Mouse (Mus musculus) intestine, embryonic 15.5 days (tissue): Measurements from ENCODE around the gene Tbl3. TPM values are rescaled to one million over a fixed set of nuclear protein-coding genes. Genes with fewer than 3 reads are reported as not detected.
A peak's percentile ranks its signal among the peaks of the same experiment; 100 is the strongest.

Source experiments
- ATAC-seq: fragments of 200-750 bp; cut with Nextera tagmentation; 2 replicates; pipeline ENCODE4 v1.8.0; 2017; ENCODE audit warnings: moderate TSS enrichment, moderate library complexity
- H3K27ac ChIP-seq: fragments of 300-500 bp; sonication (generic); 2 replicates; pipeline ENCODE4 v1.5.1; 2015; ENCODE audit warnings: mild to moderate bottlenecking, inconsistent platforms
- H3K27me3 ChIP-seq: fragments of 300-500 bp; sonication (generic); replicated peaks from 2 replicates; pipeline ENCODE4 v1.6.1; 2015; ENCODE audit warnings: inconsistent platforms
- H3K36me3 ChIP-seq: fragments of 300-500 bp; sonication (generic); 2 replicates; pipeline ENCODE4 v1.6.1; 2015; ENCODE audit warnings: inconsistent platforms
- H3K4me1 ChIP-seq: fragments of 300-500 bp; sonication (generic); replicated peaks from 2 replicates; pipeline ENCODE4 v1.6.1; 2015; ENCODE audit warnings: inconsistent platforms
- H3K4me2 ChIP-seq: fragments of 300-500 bp; sonication (generic); replicated peaks from 2 replicates; pipeline ENCODE4 v1.6.1; 2015; ENCODE audit warnings: mild to moderate bottlenecking, inconsistent platforms
- H3K4me3 ChIP-seq: fragments of 300-500 bp; sonication (generic); replicated peaks from 2 replicates; pipeline ENCODE4 v1.5.1; 2015; ENCODE audit warnings: inconsistent platforms
- H3K9ac ChIP-seq: fragments of 300-500 bp; sonication (generic); 2 replicates; pipeline ENCODE4 v1.6.1; 2015; ENCODE audit warnings: inconsistent platforms
- H3K9me3 ChIP-seq: fragments of 300-500 bp; sonication (generic); 2 replicates; pipeline ENCODE4 v1.6.1; 2016; ENCODE audit warnings: inconsistent platforms
- WGBS: fragments of 180-500 bp; shearing (Covaris S2); methylation state at CpG from one replicate; pipeline ENCODE4 v1.1.7; 2015; 5-methylcytosine and 5-hydroxymethylcytosine counted together
- polyA plus RNA-seq: library from polyadenylated mRNA; unstranded; fragments of >200 nt; fragmentation: Nextera tagmentation; extraction: Ambion mirVana; gene quantifications from 2 replicates; pipeline ENCODE4 v1.2.1, GENCODE M21; 2015

The Tbl3 gene
- polyA plus RNA-seq, 1 experiment from 2014 or later: 67.3 TPM

DNA sequence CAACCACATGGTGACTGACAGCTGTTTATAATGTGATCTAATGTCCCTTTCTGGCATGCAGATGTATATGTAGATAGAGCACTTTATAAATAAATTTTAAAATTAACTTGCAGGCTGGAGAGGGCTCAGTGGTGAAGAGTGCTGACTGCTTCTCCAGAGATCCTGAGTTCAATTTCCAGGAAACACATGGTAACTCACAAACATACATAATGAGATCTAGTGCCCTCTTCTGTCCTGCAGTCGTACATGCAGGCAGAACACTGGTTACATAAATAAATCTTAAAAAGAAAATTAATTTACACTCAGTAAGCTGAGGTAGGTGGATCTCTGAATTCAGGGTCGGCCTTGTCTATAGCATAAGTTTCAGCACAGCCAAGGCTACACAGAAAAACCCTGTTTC is 1.2 kb upstream of the Tbl3 start:
- Histone ChIP-seq H3K9ac (no peak overlapping the region), H3K4me1 (peaks cover 6% of the 10 kb centered on the region; the same call in 1 of the 2 replicates), H3K4me2 (no peak overlapping the region; the same call in 1 of the 2 replicates), H3K9me3 (no peaks in the 10 kb centered on the region), H3K36me3 (peaks cover 8% of the 10 kb centered on the region), H3K27me3 (no peaks in the 10 kb centered on the region), H3K27ac (no peak overlapping the region), H3K4me3 (no peak overlapping the region)
- ATAC-seq: no peak
- WGBS: 34% methylated on average over 2 of the region's 2 CpGs

DNA sequence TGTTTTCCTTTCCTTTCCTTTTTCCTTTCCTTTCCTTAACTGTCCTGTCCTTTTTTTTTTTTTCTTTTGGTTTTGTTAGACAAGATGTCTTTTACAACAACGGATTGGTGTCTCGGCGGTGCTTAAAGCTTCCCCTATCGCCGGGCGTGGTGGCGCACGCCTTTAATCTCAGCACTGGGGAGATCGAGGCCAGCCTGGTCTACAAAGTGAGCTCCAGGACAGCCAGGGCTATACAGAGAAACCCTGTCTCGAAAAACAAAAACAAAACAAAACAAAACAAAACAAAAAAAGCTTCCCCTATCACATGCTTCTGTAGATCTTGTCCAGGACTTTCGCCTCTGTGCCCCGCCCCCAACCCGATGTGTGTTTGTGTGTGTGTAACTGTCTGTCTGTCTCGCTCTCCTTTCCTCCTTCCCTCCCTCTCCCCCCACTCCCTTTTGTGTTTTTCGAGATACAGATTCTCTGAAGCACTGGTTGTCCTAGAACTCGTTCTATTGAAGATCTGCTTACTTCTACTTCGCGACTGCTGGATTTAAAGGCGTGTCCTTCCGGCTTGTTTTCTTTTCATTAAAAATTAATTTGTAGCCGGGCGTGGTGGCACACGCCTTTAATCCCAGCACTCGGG is 453 bp upstream of the Tbl3 start:
- ATAC-seq: peak; percentile 71
- WGBS: 3% methylated on average over 24 of the region's 24 CpGs
- H3K27ac ChIP-seq: peak overlapping the region; percentile 83

DNA sequence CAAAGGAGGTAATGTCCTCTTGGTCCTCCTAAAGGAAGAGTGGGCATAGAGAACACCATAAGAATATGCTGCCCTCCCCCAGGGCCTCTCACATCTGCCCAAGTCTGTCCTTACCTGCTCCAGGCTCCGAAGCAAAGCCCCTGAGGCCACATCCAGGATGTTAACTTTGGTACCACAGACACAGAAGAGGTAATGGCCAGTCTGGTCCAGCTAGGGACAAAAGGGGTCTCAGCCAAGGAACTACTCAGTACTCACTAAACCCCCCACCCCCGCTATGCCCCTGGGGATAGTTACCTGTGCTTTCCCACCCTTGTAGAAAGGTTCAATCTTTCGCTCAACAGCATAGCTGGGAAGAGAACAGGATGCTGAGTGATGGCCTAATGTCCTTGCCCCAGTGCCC is 1.6 kb downstream of the Tbl3 start:
- no peak for ATAC-seq
- peaks cover 24% of the 10 kb centered on the region for H3K36me3 ChIP-seq
- peaks cover 6% of the 10 kb centered on the region; the same call in 1 of the 2 replicates for H3K4me1 ChIP-seq
- WGBS: 90% methylated on average over 3 of the region's 3 CpGs
- no peaks in the 10 kb centered on the region for H3K27me3 ChIP-seq
- H3K4me3 ChIP-seq: no peak overlapping the region
- no peak overlapping the region for H3K9ac ChIP-seq
- H3K27ac ChIP-seq: no peak overlapping the region
- H3K4me2 ChIP-seq: no peak overlapping the region
- no peaks in the 10 kb centered on the region for H3K9me3 ChIP-seq

More for the DNA sequence above, 453 bp upstream of the Tbl3 start:
- H3K4me2 ChIP-seq: peak overlapping the region; percentile 81
- peaks cover 8% of the 10 kb centered on the region for H3K36me3 ChIP-seq
- H3K9ac ChIP-seq: peak overlapping the region; percentile 77
- peak overlapping the region; percentile 80 for H3K4me3 ChIP-seq
- H3K27me3 ChIP-seq: no peaks in the 10 kb centered on the region
- peaks cover 6% of the 10 kb centered on the region; the same call in 1 of the 2 replicates for H3K4me1 ChIP-seq
- no peaks in the 10 kb centered on the region for H3K9me3 ChIP-seq

DNA sequence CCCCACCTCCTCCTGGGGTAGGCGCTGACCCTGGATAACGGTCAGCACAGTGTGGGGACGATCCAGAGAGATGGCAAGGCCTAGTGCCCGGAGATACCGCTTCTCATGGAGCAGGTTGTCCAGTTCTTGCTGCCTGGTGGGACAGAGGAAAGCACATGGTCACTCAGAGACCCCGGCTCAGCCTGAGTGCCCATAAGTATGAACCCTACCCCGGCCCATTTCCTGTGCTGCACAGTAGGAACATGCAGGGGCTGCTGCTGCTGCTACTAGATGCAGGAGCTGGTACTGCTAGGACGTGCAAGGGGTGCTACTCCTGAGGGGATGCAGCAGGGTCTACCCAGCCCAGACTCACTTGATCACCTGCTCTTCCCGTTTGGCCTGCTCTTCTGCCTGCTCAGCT is 6.2 kb downstream of the Tbl3 start:
- ATAC-seq: no peak
- Histone ChIP-seq H3K27me3 (no peaks in the 10 kb centered on the region), H3K36me3 (peaks cover 35% of the 10 kb centered on the region), H3K27ac (no peak overlapping the region), H3K9ac (no peak overlapping the region), H3K4me2 (no peak overlapping the region), H3K4me3 (no peak overlapping the region), H3K4me1 (peaks cover 22% of the 10 kb centered on the region), H3K9me3 (no peaks in the 10 kb centered on the region)
- 86% methylated on average over 9 of the region's 9 CpGs for WGBS

DNA sequence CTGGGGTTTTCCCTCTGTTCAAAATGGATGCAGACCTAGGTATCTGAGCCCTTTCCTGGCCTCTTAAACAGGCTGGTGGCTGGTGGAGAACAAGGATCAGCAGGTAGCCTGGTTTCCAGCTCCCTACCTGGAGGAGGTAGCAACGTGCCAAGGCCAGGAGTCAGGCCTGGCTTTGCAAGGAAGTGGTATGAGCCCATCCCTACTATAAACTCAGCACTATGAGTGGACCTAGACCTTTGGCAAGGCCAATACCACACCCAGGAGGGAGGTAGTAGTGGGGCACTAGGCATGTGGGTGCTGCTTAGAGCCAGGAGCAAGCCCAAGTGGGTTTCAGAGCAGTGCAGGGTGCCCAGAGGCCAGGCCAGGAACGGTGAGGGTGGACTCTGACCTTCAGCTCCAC is 8.0 kb downstream of the Tbl3 start:
- Histone ChIP-seq H3K9me3 (no peaks in the 10 kb centered on the region), H3K27ac (peak overlapping the region; percentile 22; the same call in 1 of the 2 replicates), H3K36me3 (peaks cover 34% of the 10 kb centered on the region), H3K4me3 (no peak overlapping the region), H3K4me1 (peaks cover 26% of the 10 kb centered on the region), H3K4me2 (peak overlapping the region; percentile 35), H3K9ac (no peak overlapping the region), H3K27me3 (no peaks in the 10 kb centered on the region)
- WGBS: 59% methylated on average over 2 of the region's 2 CpGs
- peak; percentile 24; the same call in 1 of the 2 replicates for ATAC-seq

DNA sequence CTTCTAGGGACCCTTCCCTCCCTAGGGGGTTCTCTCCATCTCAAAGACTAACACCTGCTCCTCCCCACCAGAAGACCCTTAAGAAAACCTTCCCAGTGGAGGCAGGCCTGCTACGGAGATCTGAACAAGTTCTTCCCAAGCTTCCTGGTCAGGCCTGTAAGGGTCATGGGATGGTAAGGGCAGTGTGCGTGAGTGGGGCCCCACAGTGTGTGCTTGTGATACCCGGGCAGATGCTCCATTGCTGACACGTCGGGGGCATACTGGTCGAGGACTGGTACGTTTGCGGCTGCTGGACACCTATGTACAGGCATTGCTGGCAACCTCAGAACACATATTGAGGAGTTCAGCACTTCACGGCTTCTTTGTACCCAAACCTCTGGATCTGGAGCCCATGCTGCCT is 8.7 kb downstream of the Tbl3 start:
- Histone ChIP-seq H3K4me2 (peak overlapping the region; percentile 35), H3K9ac (0 out of 2 replicates have a peak overlapping the region, but pooled peaks have one; percentile 6), H3K27me3 (no peaks in the 10 kb centered on the region), H3K27ac (peak overlapping the region; percentile 45), H3K36me3 (peaks cover 26% of the 10 kb centered on the region), H3K4me3 (no peak overlapping the region), H3K4me1 (peaks cover 26% of the 10 kb centered on the region), H3K9me3 (no peaks in the 10 kb centered on the region)
- 73% methylated on average over 9 of the region's 9 CpGs for WGBS
- no peak for ATAC-seq

DNA sequence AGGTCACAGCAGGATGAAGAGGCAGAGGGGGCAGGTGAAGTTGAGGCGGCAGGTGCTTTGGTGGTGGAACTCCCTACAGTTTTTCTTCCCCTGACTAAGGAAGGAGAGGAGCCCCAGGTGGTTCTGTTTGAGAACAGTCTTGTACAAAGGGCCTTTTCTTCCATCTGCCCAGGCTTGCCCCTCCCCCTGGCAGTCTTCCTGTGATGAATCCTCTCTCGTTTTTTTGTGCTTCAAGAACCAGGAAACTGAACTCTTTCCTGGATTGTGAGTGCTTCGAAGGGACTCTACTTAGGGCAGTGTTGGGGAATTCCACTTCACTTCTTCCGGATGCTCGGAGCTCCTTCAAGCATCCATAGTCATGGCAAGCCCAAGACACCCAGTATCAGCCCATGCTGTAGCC is 9.5 kb downstream of the Tbl3 start:
- H3K36me3 ChIP-seq: peaks cover 26% of the 10 kb centered on the region
- 0 out of 2 replicates have a peak overlapping the region, but pooled peaks have one; percentile 6 for H3K9ac ChIP-seq
- H3K9me3 ChIP-seq: no peaks in the 10 kb centered on the region
- 22% methylated on average over 5 of the region's 5 CpGs for WGBS
- no peak overlapping the region for H3K4me3 ChIP-seq
- peak overlapping the region; percentile 45 for H3K27ac ChIP-seq
- H3K4me2 ChIP-seq: peak overlapping the region; percentile 35
- no peaks in the 10 kb centered on the region for H3K27me3 ChIP-seq
- H3K4me1 ChIP-seq: peaks cover 26% of the 10 kb centered on the region
- ATAC-seq: peak; percentile 16

DNA sequence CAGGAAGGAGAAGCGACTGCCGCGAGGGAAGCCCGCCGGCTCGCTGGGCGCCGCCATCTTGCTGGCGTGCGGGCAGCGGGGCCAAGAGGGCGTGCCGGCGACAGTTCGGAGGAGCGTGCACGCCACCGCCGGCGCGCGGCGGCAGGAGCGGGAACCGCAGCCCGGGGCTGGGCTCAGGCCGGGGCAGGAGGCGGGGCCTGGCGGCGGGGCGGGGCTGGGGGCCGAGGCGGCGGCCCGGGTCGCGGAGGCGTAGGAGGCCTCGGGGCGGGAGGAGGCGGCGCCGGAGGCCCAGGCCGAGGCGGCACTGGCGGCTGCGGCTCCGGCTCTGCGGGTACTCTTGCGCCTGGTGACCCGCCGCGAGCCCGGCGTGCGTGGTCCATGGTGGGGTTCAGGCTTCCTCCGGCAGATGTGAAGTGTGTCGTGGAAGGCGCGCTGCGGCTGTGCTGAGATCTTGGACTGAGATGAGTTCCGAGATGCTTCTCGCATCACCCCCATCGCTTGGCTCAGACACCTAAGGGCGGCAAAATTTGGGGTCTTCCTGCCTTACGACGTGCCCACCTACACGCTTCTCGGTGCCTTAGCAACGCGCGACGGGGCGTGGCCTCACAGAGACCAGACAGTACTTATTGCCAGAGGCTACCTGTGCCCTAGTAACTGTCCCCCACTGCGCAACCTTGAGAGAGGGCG is 11.3 kb downstream of the Tbl3 start, which contains the start of the genes Gfer and Noxo1:
Gene Gfer, minus strand, starts transcription at position 146 of the 687 bp plus-strand sequence.
Gene Noxo1, plus strand, starts transcription at position 224 of the 687 bp plus-strand sequence.
- ATAC-seq: peak; percentile 93
- Histone ChIP-seq H3K36me3 (peaks cover 13% of the 10 kb centered on the region; the same call in 1 of the 2 replicates), H3K4me3 (peak within 1 kb of the TSS; percentile 80), H3K9ac (peak within 1 kb of the TSS; percentile 84), H3K4me2 (peak within 1 kb of the TSS; percentile 91), H3K4me1 (peaks cover 26% of the 10 kb centered on the region), H3K9me3 (no peaks in the 10 kb centered on the region), H3K27me3 (peaks cover under 1% of the 10 kb centered on the region; the same call in 1 of the 2 replicates), H3K27ac (peak within 1 kb of the TSS; percentile 91)
- WGBS: under 1% methylated on average over 69 of the region's 76 CpGs

DNA sequence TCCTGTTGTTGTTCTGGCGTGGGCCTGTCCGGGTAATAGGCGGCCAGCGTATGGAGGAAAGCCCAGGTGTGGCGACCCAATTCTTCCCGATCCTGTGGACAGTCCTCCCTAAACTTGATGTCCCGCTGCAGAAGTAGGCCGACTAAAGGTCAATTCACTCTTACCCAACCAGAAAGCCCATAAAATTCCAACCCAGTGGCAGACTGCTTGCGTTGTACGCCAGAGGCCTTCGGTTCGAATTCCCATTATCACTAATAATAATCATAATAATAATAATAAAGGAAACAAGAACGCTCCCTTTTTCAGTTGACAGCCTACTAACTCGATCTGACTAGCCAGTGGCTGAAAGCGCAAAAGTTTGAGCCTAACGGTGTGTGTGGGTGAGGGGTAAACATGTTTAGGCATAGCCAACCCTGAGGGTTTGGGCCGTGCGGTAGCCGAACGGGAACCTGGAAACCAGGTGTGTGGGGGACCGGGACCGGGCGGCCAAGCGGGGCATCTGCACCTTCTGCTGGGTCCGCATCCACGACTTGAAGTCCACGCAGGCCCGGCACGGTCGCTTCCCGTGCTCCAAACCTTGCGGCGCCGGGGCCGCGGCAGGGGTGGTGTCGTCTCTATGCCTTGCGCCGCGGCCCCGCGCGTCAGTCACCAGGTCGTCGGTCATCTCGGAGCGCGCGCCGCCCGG is 12.0 kb downstream of the Tbl3 start:
- H3K4me2 ChIP-seq: peak overlapping the region; percentile 91
- WGBS: 6% methylated on average over 51 of the region's 51 CpGs
- H3K27ac ChIP-seq: peak overlapping the region; percentile 91
- H3K27me3 ChIP-seq: peaks cover 7% of the 10 kb centered on the region
- peak overlapping the region; percentile 80 for H3K4me3 ChIP-seq
- peaks cover 26% of the 10 kb centered on the region for H3K4me1 ChIP-seq
- ATAC-seq: no peak; the same call in 1 of the 2 replicates
- H3K9me3 ChIP-seq: no peaks in the 10 kb centered on the region
- peak overlapping the region; percentile 84 for H3K9ac ChIP-seq
- H3K36me3 ChIP-seq: 0 out of 2 replicates have a peak, but pooled peaks cover 7% of the 10 kb centered on the region

DNA sequence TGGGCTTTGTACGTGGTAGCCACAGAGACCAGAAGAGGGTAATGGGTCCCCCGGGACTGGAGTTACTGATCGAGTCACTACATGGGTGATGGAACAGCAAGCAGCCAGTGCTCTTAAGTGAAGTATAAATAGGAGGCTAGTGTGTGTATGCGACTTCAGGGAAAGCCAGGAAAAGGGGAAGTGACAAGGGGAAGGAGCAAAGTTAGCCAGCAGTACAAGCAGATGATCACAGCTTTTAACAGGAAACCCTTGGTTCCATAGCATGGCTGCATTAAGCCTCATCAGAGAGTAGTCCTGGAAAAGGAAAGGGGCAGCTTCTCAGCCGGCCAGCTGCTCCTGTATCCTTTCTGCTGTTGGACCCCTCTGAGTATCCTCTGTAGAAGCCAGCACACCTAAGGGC is 15.1 kb downstream of the Tbl3 start:
- Histone ChIP-seq H3K4me3 (no peak overlapping the region), H3K9me3 (no peaks in the 10 kb centered on the region), H3K4me2 (no peak overlapping the region), H3K36me3 (no peaks in the 10 kb centered on the region), H3K4me1 (peaks cover 23% of the 10 kb centered on the region), H3K27ac (no peak overlapping the region), H3K27me3 (peaks cover 38% of the 10 kb centered on the region), H3K9ac (no peak overlapping the region)
- no peak for ATAC-seq
- 84% methylated on average over 5 of the region's 5 CpGs for WGBS

DNA sequence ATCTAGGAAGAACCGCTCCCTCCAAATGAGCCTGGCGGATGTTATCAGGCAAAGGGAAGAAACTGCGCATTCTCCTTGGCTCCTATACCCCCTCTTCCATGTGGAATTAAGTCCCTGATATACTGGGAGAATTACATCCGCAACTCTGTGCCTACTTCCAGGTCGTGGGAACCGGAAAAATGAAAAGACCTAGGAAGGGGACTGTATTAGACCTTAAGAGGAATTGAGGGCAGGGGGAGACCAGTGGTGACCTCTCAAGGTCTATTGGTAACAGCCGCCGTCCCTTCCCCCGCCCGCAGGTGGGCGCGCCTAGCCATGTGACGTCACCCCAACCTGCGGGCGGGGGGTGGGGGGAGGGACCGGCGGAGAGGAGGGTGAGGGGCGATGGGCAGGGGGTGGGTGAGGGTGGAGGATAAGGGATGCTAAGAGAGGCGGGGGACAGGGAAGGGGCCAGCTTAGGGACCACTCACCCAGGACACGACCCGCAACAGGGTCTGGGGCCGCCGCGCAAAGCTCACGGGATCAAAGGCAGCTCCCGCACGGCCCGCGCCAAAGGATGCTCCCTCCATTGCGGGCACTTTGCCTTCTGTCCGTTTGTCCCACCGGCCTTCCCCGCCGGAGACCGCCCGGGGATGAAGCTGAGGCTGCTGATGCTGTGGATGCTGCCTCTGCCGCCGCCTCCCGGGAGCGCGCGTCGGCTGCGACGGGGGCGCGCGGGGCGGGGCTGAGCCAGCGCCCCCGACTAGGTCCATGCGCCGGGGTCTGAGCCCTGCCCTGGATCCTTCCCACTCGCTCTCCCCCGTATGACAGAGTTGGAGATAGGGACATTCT is 18.0 kb downstream of the Tbl3 start, which contains the start of gene Syngr3:
Gene Syngr3, minus strand, starts transcription at position 705 of the 831 bp plus-strand sequence.
- ATAC-seq: 0 out of 2 replicates have a peak, but pooled peaks have one; percentile 3
- peak within 1 kb of the TSS; percentile 51 for H3K9ac ChIP-seq
- peak within 1 kb of the TSS; percentile 92 for H3K4me2 ChIP-seq
- H3K27me3 ChIP-seq: peaks cover 46% of the 10 kb centered on the region
- H3K36me3 ChIP-seq: no peaks in the 10 kb centered on the region
- H3K4me1 ChIP-seq: peaks cover 21% of the 10 kb centered on the region
- no peak within 1 kb of the TSS for H3K27ac ChIP-seq
- under 1% methylated on average over 50 of the region's 55 CpGs for WGBS
- no peaks in the 10 kb centered on the region for H3K9me3 ChIP-seq
- H3K4me3 ChIP-seq: peak within 1 kb of the TSS; percentile 47
